Mouse (Mus musculus): ENCODE results near the gene Zfyve1.

GRCm38 (mm10) chr12:83582747-83583146 is 14.3 kb downstream of the Zfyve1 start:
- TF ChIP-seq CTCF (IDR thresholded peaks at IDR 0.05; ENCODE audit: insufficient read depth, low read length), result no peak
- TF ChIP-seq POLR2A (IDR thresholded peaks at IDR 0.05; ENCODE audit: borderline replicate concordance, extremely low read depth, low read depth, low read length), result no peak

Measured in lung, adult 2 months (tissue).